Mouse (Mus musculus) hindbrain, embryonic 14.5 days (tissue): ENCODE data around the gene Bcl2l13. TPM values are rescaled to one million over a fixed set of nuclear protein-coding genes. Genes with fewer than 3 reads are reported as not detected.
A peak's percentile ranks its signal among the peaks of the same experiment; 100 is the strongest.

Experiments used
- ATAC-seq: fragments of 200-750 bp; cut with Nextera tagmentation; 2 replicates; pipeline ENCODE4 v1.8.0; 2017; ENCODE audit warnings: moderate number of reproducible peaks, mild to moderate bottlenecking, moderate TSS enrichment, moderate library complexity; ENCODE audit not compliant: low FRiP score
- DNase-seq: peaks from one replicate; pipeline ENCODE4 v3.0.0-alpha.2; 2015; ENCODE audit warnings: low spot score
- H3K27ac ChIP-seq: fragments of 300-500 bp; sonication (generic); 2 replicates; pipeline ENCODE4 v1.5.1; 2014; ENCODE audit warnings: mild to moderate bottlenecking, moderate library complexity
- H3K27me3 ChIP-seq: fragments of 300-500 bp; sonication (generic); 2 replicates; pipeline ENCODE4 v1.6.1; 2014; ENCODE audit warnings: mild to moderate bottlenecking, low read length, mixed read lengths; ENCODE audit not compliant: control insufficient read depth, insufficient read depth
- H3K36me3 ChIP-seq: fragments of 300-500 bp; sonication (generic); replicated peaks from 2 replicates; pipeline ENCODE4 v1.6.1; 2014; ENCODE audit not compliant: control insufficient read depth, insufficient read depth
- H3K4me1 ChIP-seq: fragments of 300-500 bp; sonication (generic); replicated peaks from 2 replicates; pipeline ENCODE4 v1.6.1; 2014; ENCODE audit warnings: antibody characterized with exemption, low read length, mixed read lengths; ENCODE audit not compliant: control insufficient read depth, insufficient read depth
- H3K4me2 ChIP-seq: fragments of 300-500 bp; sonication (generic); replicated peaks from 2 replicates; pipeline ENCODE4 v1.6.1; 2014; ENCODE audit warnings: mild to moderate bottlenecking, moderate library complexity
- H3K4me3 ChIP-seq: fragments of 300-500 bp; sonication (generic); replicated peaks from 2 replicates; pipeline ENCODE4 v1.5.1; 2014; ENCODE audit warnings: mild to moderate bottlenecking, low read length
- H3K9ac ChIP-seq: fragments of 300-500 bp; sonication (generic); 2 replicates; pipeline ENCODE4 v1.6.1; 2014
- H3K9me3 ChIP-seq: fragments of 300-500 bp; sonication (generic); 2 replicates; pipeline ENCODE4 v1.6.1; 2016; ENCODE audit warnings: low read length; ENCODE audit not compliant: control insufficient read depth
- WGBS: fragments of 180-500 bp; shearing (Covaris S2); extraction: QIAGEN DNeasy Blood & Tissue Kit; methylation state at CpG from one replicate; pipeline ENCODE4 v1.1.7; 2014; 5-methylcytosine and 5-hydroxymethylcytosine counted together
- polyA plus RNA-seq: library from polyadenylated mRNA; unstranded; fragments of >200 nt; fragmentation: Nextera tagmentation; extraction: Ambion mirVana; gene quantifications from 2 replicates; pipeline ENCODE4 v1.2.1, GENCODE M21; 2014

The Bcl2l13 gene
- polyA plus RNA-seq, result 28.2 and 28.7 TPM in 2 replicates

GRCm38 (mm10) chr6:120835474-120836374, at the start of gene Bcl2l13:
TSS of gene Bcl2l13 (plus strand) at chr6:120836212.
- Histone ChIP-seq H3K9me3 (no peaks in the 10 kb centered on the region), H3K9ac (peak within 1 kb of the TSS; percentile 88), H3K27me3 (no peaks in the 10 kb centered on the region), H3K4me2 (peak within 1 kb of the TSS; percentile 73), H3K4me1 (peaks cover 11% of the 10 kb centered on the region), H3K36me3 (no peaks in the 10 kb centered on the region), H3K4me3 (peak within 1 kb of the TSS; percentile 58), H3K27ac (peak within 1 kb of the TSS; percentile 90)
- DNase-seq (peak; percentile 94), ATAC-seq (peak; percentile 95)
- WGBS, result 5% methylated on average over 40 of the region's 40 CpGs

- H3K27ac ChIP-seq, result no peak overlapping the region
- H3K9ac ChIP-seq, result no peak overlapping the region
- 89% methylated on average over 5 of the region's 5 CpGs for WGBS
- H3K36me3 ChIP-seq, result peaks cover 19% of the 10 kb centered on the region
- H3K4me3 ChIP-seq, result no peak overlapping the region
- no peak overlapping the region for H3K4me2 ChIP-seq
- H3K4me1 ChIP-seq, result peaks cover 6% of the 10 kb centered on the region; the same call in 1 of the 2 replicates
- H3K9me3 ChIP-seq, result no peaks in the 10 kb centered on the region
- ATAC-seq (no peak), DNase-seq (no peak)
- H3K27me3 ChIP-seq, result no peaks in the 10 kb centered on the region
These were observed 47.9 kb upstream of the Bcl2l13 start for GRCm38 (mm10) chr6:120788068-120788607.

GRCm38 (mm10) chr6:120788904-120789303, 47.1 kb upstream of the Bcl2l13 start:
- no peak for ATAC-seq
- H3K27ac ChIP-seq, result no peak overlapping the region
- no peak for DNase-seq

GRCm38 (mm10) chr6:120790153-120790552, 45.9 kb upstream of the Bcl2l13 start:
- Histone ChIP-seq H3K4me1 (no peaks in the 10 kb centered on the region), H3K27me3 (no peaks in the 10 kb centered on the region)

More at GRCm38 (mm10) chr6:120788904-120789303, 47.1 kb upstream of the Bcl2l13 start:
- no peak overlapping the region for H3K4me3 ChIP-seq
- peaks cover 27% of the 10 kb centered on the region for H3K36me3 ChIP-seq
- no peak overlapping the region for H3K4me2 ChIP-seq
- no peaks in the 10 kb centered on the region for H3K9me3 ChIP-seq
- peaks cover 6% of the 10 kb centered on the region; the same call in 1 of the 2 replicates for H3K4me1 ChIP-seq
- H3K27me3 ChIP-seq, result no peaks in the 10 kb centered on the region
- no peak overlapping the region for H3K9ac ChIP-seq

GRCm38 (mm10) chr6:120790717-120791116, 45.3 kb upstream of the Bcl2l13 start:
- H3K27ac ChIP-seq, result no peak overlapping the region
- no peaks in the 10 kb centered on the region for H3K4me1 ChIP-seq
- 54% methylated on average over 5 of the region's 5 CpGs for WGBS
- ATAC-seq (no peak), DNase-seq (no peak)
- H3K9ac ChIP-seq, result no peak overlapping the region
- no peaks in the 10 kb centered on the region for H3K9me3 ChIP-seq
- peaks cover 45% of the 10 kb centered on the region for H3K36me3 ChIP-seq
- no peak overlapping the region for H3K4me2 ChIP-seq
- H3K4me3 ChIP-seq, result no peak overlapping the region
- no peaks in the 10 kb centered on the region for H3K27me3 ChIP-seq

More at GRCm38 (mm10) chr6:120790153-120790552, 45.9 kb upstream of the Bcl2l13 start:
- 90% methylated on average over 10 of the region's 11 CpGs for WGBS
- H3K36me3 ChIP-seq, result peaks cover 39% of the 10 kb centered on the region
- H3K9ac ChIP-seq, result no peak overlapping the region
- no peak overlapping the region for H3K27ac ChIP-seq
- no peak for DNase-seq
- no peak overlapping the region for H3K4me3 ChIP-seq
- no peaks in the 10 kb centered on the region for H3K9me3 ChIP-seq
- ATAC-seq, result no peak
- H3K4me2 ChIP-seq, result no peak overlapping the region

GRCm38 (mm10) chr6:120792947-120793346, 43.1 kb upstream of the Bcl2l13 start:
- no peaks in the 10 kb centered on the region for H3K4me1 ChIP-seq
- H3K27ac ChIP-seq, result no peak overlapping the region
- DNase-seq (no peak), ATAC-seq (no peak)
- H3K4me2 ChIP-seq, result no peak overlapping the region
- no peaks in the 10 kb centered on the region for H3K27me3 ChIP-seq
- H3K9me3 ChIP-seq, result no peaks in the 10 kb centered on the region
- H3K36me3 ChIP-seq, result peaks cover 67% of the 10 kb centered on the region
- WGBS, result 88% methylated on average over 8 of the region's 8 CpGs
- H3K9ac ChIP-seq, result no peak overlapping the region
- no peak overlapping the region for H3K4me3 ChIP-seq

- ATAC-seq, result no peak
- no peak overlapping the region for H3K27ac ChIP-seq
- DNase-seq, result no peak
- no peaks in the 10 kb centered on the region for H3K27me3 ChIP-seq
- H3K36me3 ChIP-seq, result peaks cover 93% of the 10 kb centered on the region
- H3K9me3 ChIP-seq, result no peaks in the 10 kb centered on the region
- H3K9ac ChIP-seq, result no peak overlapping the region
- H3K4me1 ChIP-seq, result no peaks in the 10 kb centered on the region
- 86% methylated on average over 5 of the region's 5 CpGs for WGBS
- H3K4me3 ChIP-seq, result no peak overlapping the region
- no peak overlapping the region for H3K4me2 ChIP-seq
These were observed 40.5 kb upstream of the Bcl2l13 start for GRCm38 (mm10) chr6:120795422-120796086.

GRCm38 (mm10) chr6:120796111-120796510, 39.9 kb upstream of the Bcl2l13 start:
- DNase-seq (no peak), ATAC-seq (no peak)
- Histone ChIP-seq H3K36me3 (peaks cover 98% of the 10 kb centered on the region), H3K27ac (no peak overlapping the region), H3K27me3 (no peaks in the 10 kb centered on the region), H3K4me1 (no peaks in the 10 kb centered on the region), H3K4me2 (no peak overlapping the region), H3K4me3 (no peak overlapping the region), H3K9ac (no peak overlapping the region), H3K9me3 (no peaks in the 10 kb centered on the region)
- 86% methylated on average over 2 of the region's 2 CpGs for WGBS

- H3K4me1 ChIP-seq, result no peaks in the 10 kb centered on the region
- no peak overlapping the region for H3K27ac ChIP-seq
- no peak overlapping the region for H3K4me2 ChIP-seq
- peaks cover 99% of the 10 kb centered on the region for H3K36me3 ChIP-seq
- 94% methylated on average over 7 of the region's 7 CpGs for WGBS
- no peak overlapping the region for H3K9ac ChIP-seq
- ATAC-seq (no peak), DNase-seq (no peak)
- no peak overlapping the region for H3K4me3 ChIP-seq
- no peaks in the 10 kb centered on the region for H3K9me3 ChIP-seq
- no peaks in the 10 kb centered on the region for H3K27me3 ChIP-seq
These were observed 38.0 kb upstream of the Bcl2l13 start for GRCm38 (mm10) chr6:120798019-120798418.
